Mouse (Mus musculus): Measurements from ENCODE around the gene Prkn. TPM values are rescaled to one million over a fixed set of nuclear protein-coding genes. Genes with fewer than 3 reads are reported as not detected.

Gene Prkn
- polyA plus RNA-seq, 1 experiment from 2014 or later = 1.5 TPM

DNA sequence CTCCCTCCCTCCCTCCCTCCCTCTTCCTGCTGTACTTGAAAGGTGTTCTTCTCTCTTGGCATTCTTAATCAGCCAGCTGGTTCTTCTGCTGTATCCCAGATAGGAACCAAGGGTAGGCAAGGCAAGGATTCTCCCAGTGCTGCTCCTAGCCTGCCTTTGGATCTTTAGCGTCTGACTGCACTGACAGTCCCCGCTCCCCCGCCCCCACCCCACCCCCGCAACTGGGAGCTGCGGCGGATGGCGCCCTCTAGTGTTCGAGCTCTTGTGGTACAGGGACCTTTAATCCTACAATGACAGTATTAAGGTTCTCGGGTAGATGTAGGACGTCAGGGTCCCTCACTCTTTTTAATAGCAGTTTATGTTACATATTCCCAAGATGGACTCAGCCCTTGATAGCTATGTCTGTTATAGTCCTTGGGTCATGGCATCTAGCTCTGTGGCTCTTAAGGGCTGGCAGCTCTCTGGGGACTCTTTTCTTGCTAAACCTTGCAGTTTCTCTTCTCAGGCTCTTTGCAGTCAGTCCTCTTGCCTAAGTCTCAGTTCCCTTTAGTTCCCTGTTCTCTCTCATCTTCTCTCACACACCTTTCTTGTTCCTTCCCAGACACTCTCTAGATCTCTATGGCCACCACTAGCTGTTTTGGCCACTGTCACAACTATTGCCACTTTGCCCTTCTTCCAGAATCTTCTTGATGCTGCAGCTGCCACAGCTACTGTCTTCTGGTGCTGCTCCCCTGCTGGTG, 1191.2 kb downstream of the Prkn start:
- Histone ChIP-seq H3K9me3 (no peaks in the 10 kb centered on the region), H3K4me2 (peak overlapping the region; percentile 33), H3K27ac (no peak overlapping the region), H3K9ac (replicated peaks) (no peak overlapping the region), H3K4me1 (replicated peaks) (peaks cover 32% of the 10 kb centered on the region), H3K4me3 (replicated peaks) (0 out of 2 replicates have a peak overlapping the region, but pooled peaks have one; percentile 9), H3K27me3 (peaks cover 17% of the 10 kb centered on the region), H3K36me3 (no peaks in the 10 kb centered on the region)
- no peak for ATAC-seq (ENCODE audit: insufficient number of reproducible peaks, insufficient read depth, low FRiP score, low TSS enrichment, low read depth)
- WGBS = under 1% methylated on average over 10 of the region's 10 CpGs

DNA sequence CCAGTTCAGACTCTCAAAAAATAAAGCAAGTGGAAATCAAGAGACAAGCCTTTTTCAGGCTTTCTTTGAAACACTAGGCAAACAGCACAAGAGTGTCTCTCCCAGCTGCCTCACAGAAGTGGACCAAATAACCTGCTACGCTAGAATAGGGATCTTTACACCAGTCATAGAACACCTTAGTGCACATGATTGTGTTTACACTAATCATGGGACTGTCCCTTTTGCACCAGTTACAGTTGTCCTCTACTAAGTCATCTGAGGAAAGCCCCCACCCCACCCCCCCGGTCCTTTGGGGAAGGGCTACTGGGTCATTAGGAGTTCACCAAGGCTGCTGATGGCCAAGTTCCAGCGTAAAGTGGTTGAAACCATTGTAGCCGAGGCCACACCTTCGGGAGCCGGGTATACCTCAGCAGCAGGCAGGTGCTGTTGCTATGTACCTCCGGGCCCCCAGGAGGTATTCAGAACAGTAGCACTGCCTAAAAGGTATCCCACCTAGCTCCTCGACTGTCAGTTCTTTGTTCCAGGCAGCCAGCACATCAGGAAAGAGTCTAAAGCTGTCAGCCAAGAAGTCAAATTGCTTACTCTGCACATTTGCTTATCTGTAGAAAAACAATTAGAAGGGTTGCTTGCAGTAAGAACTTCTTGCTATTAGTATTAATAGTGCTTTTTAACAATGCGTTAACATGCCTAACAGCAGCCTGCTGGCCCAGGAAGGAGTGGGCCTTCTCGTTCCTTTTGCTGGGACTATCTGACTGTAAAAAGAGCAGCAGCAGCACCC, 1192.0 kb downstream of the Prkn start:
- H3K36me3 ChIP-seq = no peaks in the 10 kb centered on the region
- ATAC-seq (ENCODE audit: insufficient number of reproducible peaks, insufficient read depth, low FRiP score, low TSS enrichment, low read depth) = no peak
- 70% methylated on average over 10 of the region's 10 CpGs for WGBS
- no peaks in the 10 kb centered on the region for H3K9me3 ChIP-seq
- H3K4me2 ChIP-seq = no peak overlapping the region
- H3K4me1 ChIP-seq (replicated peaks) = peaks cover 32% of the 10 kb centered on the region
- H3K27ac ChIP-seq = no peak overlapping the region
- H3K4me3 ChIP-seq (replicated peaks) = no peak overlapping the region
- peaks cover 17% of the 10 kb centered on the region for H3K27me3 ChIP-seq
- H3K9ac ChIP-seq (replicated peaks) = no peak overlapping the region

DNA sequence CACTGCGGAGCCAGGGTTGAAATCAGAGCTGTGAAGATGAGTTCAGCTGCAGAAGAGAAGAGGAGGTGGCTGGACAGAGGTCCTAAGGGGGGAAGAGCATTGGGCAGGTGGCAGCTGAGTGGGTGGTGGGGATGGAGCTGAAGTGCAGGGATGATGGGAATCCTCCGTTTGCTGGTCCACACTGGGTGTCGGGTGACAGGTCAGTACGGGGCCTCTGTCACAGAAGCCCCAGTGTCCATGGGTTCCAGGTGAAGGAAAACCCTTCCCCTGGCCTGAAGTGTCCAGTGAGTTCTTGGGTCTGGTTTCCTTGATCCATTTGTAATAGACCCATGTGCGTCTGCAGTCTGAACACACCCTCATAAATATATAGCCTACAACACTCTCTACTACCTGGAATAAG, 1195.2 kb downstream of the Prkn start:
- H3K4me2 ChIP-seq = no peak overlapping the region
- no peak for ATAC-seq (ENCODE audit: insufficient number of reproducible peaks, insufficient read depth, low FRiP score, low TSS enrichment, low read depth)
- no peaks in the 10 kb centered on the region for H3K9me3 ChIP-seq
- H3K27me3 ChIP-seq = peaks cover 10% of the 10 kb centered on the region; the same call in 1 of the 2 replicates
- no peak overlapping the region for H3K27ac ChIP-seq
- H3K4me1 ChIP-seq (replicated peaks) = peaks cover 24% of the 10 kb centered on the region
- 36% methylated on average over 5 of the region's 5 CpGs for WGBS
- no peaks in the 10 kb centered on the region for H3K36me3 ChIP-seq
- no peak overlapping the region for H3K4me3 ChIP-seq (replicated peaks)
- H3K9ac ChIP-seq (replicated peaks) = no peak overlapping the region

DNA sequence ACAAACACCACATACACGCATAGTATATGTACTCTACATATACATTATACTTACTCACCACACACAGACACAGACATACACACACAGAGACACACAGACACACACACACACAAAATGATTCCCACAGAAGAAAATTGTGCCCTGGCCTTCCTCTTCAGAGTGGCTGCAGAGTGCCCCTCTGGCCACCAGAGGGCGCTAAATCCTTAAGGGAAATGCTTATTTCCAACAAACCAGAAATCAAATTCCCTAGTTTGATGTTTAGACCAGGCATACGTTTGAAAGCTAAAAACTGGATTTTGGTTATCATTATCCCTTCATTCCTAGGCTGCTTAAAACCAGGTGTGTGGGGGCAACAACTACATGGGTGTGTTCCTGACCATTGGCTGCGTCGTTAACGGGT, 1196.0 kb downstream of the Prkn start:
- Histone ChIP-seq H3K4me3 (replicated peaks) (no peak overlapping the region), H3K36me3 (no peaks in the 10 kb centered on the region), H3K27ac (no peak overlapping the region), H3K27me3 (peaks cover 10% of the 10 kb centered on the region; the same call in 1 of the 2 replicates), H3K9ac (replicated peaks) (no peak overlapping the region), H3K4me1 (replicated peaks) (peaks cover 15% of the 10 kb centered on the region), H3K4me2 (no peak overlapping the region), H3K9me3 (no peaks in the 10 kb centered on the region)
- ATAC-seq (ENCODE audit: insufficient number of reproducible peaks, insufficient read depth, low FRiP score, low TSS enrichment, low read depth) = no peak
- 43% methylated on average over 6 of the region's 6 CpGs for WGBS

DNA sequence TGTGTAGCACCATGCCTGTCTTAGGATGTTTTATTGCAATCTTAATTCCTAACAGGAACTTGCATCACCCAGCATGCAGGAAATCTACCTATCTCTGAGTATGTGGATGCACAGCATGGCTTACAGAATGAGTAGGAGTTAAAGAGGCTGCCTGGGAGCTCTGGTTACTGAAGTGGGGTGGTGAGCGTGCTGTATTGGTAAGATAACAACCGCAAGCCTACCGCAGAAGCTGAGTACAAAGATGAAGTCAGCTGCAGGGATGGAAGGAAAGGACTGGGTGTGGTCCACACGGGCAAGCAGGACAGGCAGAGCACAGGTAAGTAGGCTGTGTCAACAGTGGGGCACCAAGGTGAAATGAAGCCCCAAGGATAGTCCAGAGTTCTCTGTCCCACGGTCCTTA, 1196.9 kb downstream of the Prkn start:
- no peaks in the 10 kb centered on the region for H3K36me3 ChIP-seq
- H3K9me3 ChIP-seq = no peaks in the 10 kb centered on the region
- peaks cover 7% of the 10 kb centered on the region; the same call in 1 of the 2 replicates for H3K4me1 ChIP-seq (replicated peaks)
- no peak for ATAC-seq (ENCODE audit: insufficient number of reproducible peaks, insufficient read depth, low FRiP score, low TSS enrichment, low read depth)
- H3K27me3 ChIP-seq = peaks cover 10% of the 10 kb centered on the region; the same call in 1 of the 2 replicates
- no peak overlapping the region for H3K4me2 ChIP-seq
- no peak overlapping the region for H3K9ac ChIP-seq (replicated peaks)
- no peak overlapping the region for H3K27ac ChIP-seq
- H3K4me3 ChIP-seq (replicated peaks) = no peak overlapping the region
- 79% methylated on average over 5 of the region's 5 CpGs for WGBS

DNA sequence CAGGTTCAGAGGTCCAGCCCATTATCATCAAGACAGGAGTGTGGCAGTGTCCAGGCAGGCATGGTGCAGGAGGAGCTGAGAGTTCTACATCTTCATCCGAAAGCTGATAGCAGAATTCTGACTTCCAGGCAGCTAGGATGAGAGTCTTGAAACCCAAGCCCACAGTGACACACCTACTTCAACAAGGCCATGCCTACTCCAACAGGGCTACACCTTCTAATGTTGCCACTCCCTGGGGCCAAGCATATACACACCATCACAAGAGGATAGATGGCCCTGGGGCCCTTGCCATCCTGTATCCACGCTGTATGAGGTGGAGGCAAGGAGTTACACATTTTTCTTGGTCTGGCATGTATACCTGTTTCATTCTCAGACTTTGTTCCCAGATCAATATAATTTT, 1197.4 kb downstream of the Prkn start:
- Histone ChIP-seq H3K9me3 (no peaks in the 10 kb centered on the region), H3K4me3 (replicated peaks) (no peak overlapping the region), H3K9ac (replicated peaks) (no peak overlapping the region), H3K4me2 (no peak overlapping the region), H3K27me3 (peaks cover 8% of the 10 kb centered on the region; the same call in 1 of the 2 replicates), H3K27ac (no peak overlapping the region), H3K36me3 (no peaks in the 10 kb centered on the region), H3K4me1 (replicated peaks) (0 out of 2 replicates have a peak, but pooled peaks cover 6% of the 10 kb centered on the region)
- ATAC-seq (ENCODE audit: insufficient number of reproducible peaks, insufficient read depth, low FRiP score, low TSS enrichment, low read depth) = no peak
- WGBS = 96% methylated on average over 2 of the region's 2 CpGs

DNA sequence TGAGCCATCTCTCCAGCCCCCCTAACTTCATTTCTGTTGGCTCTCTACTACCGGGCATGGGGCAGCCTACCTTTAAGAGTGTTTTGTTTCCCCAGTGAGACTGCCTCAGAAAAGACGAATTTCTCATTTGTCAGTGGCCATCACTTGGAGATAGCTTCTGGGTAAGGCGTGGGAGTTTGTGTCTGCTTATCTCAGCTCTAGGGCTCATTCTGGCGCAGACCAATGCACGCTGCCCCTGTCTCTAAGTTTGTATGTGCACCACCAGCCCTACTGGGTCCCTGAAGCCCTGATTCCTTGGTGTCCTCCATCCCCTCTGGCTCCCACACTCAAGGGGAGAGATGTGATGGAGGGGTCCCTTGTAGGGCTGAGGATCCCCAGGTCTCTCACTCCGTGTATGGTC, 1198.3 kb downstream of the Prkn start:
- Histone ChIP-seq H3K4me1 (replicated peaks) (0 out of 2 replicates have a peak, but pooled peaks cover 6% of the 10 kb centered on the region), H3K9ac (replicated peaks) (no peak overlapping the region), H3K4me3 (replicated peaks) (no peak overlapping the region), H3K27ac (no peak overlapping the region), H3K27me3 (peaks cover 5% of the 10 kb centered on the region), H3K4me2 (no peak overlapping the region), H3K9me3 (no peaks in the 10 kb centered on the region), H3K36me3 (no peaks in the 10 kb centered on the region)
- 67% methylated on average over 6 of the region's 6 CpGs for WGBS
- no peak for ATAC-seq (ENCODE audit: insufficient number of reproducible peaks, insufficient read depth, low FRiP score, low TSS enrichment, low read depth)

DNA sequence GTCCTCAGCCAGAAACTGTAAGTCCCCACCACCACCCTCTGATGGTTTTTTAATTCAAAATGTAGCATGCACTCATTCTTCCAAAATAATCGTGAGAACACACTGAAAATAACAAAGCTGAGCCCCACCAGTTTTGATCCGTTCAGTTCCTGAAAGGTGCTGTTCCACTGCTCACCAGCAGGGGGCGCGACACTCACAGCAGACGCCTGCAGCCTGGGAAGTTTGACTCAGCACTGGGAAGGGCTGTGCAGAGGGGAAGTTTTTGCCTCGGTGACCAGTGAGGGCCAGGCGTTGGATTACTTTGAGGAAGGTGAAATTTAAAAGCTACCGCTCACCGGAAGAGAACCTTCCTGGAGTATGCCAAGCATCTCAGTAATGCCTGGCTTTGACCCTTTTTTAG, 1199.0 kb downstream of the Prkn start:
- Histone ChIP-seq H3K9me3 (no peaks in the 10 kb centered on the region), H3K27ac (no peak overlapping the region), H3K36me3 (no peaks in the 10 kb centered on the region), H3K27me3 (peaks cover 10% of the 10 kb centered on the region), H3K4me1 (replicated peaks) (0 out of 2 replicates have a peak, but pooled peaks cover 6% of the 10 kb centered on the region), H3K4me2 (no peak overlapping the region), H3K9ac (replicated peaks) (no peak overlapping the region), H3K4me3 (replicated peaks) (no peak overlapping the region)
- 3% methylated on average over 9 of the region's 9 CpGs for WGBS
- ATAC-seq (ENCODE audit: insufficient number of reproducible peaks, insufficient read depth, low FRiP score, low TSS enrichment, low read depth) = 0 out of 2 replicates have a peak, but pooled peaks have one; percentile 40

DNA sequence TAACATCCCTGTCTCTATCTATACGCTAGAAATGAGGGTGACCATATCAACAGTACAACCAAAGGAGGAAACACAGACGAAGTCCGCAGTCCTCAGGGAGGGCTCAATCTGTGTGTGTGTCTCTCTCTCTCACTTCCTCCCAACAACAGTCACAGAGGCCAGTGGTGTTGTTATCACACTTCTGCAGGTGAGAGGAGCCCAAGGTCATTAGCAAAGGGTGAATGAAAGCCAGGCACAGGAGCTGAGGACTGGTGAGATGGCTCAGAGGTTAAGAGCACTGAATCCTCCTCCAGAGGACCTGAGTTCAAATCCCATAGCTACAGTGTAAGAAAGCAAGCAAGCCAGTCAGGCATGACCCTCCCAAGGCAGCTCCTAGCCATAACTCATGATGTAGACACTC, 1199.7 kb downstream of the Prkn start:
- no peak for ATAC-seq (ENCODE audit: insufficient number of reproducible peaks, insufficient read depth, low FRiP score, low TSS enrichment, low read depth)
- 80% methylated on average over 3 of the region's 3 CpGs for WGBS

DNA sequence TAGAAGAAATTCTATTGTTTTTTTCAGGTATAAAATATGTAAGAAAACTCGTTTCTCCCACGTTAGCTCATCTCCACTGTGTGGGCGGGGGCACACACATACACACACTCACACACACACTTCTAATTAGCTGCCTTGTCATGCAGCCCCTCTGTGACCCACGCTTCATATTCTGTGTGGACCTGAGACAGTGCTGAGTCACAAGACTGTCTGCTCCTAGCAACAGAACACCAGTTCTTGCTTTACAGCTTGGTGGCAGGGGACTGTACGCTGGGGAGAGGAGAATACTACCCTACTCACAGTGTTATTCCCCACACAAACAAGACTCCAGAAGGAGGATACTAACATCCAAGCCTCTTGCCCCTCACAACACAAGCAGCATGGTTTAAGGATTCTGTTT, 1200.4 kb downstream of the Prkn start:
- H3K4me1 ChIP-seq (replicated peaks) = peaks cover 15% of the 10 kb centered on the region; the same call in 1 of the 2 replicates
- 68% methylated on average over 5 of the region's 5 CpGs for WGBS

More for the DNA sequence above, 1199.7 kb downstream of the Prkn start:
- Histone ChIP-seq H3K9ac (replicated peaks) (no peak overlapping the region), H3K4me2 (no peak overlapping the region), H3K4me3 (replicated peaks) (no peak overlapping the region), H3K4me1 (replicated peaks) (peaks cover 11% of the 10 kb centered on the region; the same call in 1 of the 2 replicates), H3K9me3 (no peaks in the 10 kb centered on the region), H3K27me3 (peaks cover 15% of the 10 kb centered on the region), H3K36me3 (no peaks in the 10 kb centered on the region), H3K27ac (no peak overlapping the region)

DNA sequence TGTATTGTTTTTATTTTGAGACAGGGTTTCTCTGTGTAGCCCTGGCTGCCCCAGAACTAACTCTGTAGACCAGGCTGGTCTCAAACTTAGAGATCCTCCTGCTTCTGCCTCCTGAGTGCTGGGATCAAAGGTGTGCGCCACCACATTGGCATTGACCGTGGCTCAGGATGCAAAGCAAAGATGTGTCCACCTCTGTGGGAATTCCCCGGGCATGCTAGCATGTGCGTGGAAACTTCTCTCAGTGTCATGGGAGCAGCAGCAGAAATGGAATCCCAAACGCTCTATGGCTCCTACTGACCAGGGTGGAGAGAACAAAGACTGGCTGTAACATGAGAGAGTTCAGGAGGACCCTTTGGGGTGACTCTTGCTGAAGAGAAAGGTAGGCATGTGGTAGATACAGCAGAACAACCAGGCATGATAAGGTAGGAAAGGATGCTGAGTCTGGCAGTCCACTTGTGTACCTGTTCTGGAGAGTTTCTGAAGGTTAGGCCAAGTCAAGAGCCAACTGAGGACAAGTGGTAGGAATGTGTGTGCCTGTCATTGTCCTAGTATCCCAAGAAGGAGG, 1201.0 kb downstream of the Prkn start:
- no peak overlapping the region for H3K27ac ChIP-seq
- H3K27me3 ChIP-seq = peaks cover 16% of the 10 kb centered on the region
- H3K4me1 ChIP-seq (replicated peaks) = peaks cover 15% of the 10 kb centered on the region; the same call in 1 of the 2 replicates
- H3K36me3 ChIP-seq = no peaks in the 10 kb centered on the region
- WGBS = 90% methylated on average over 5 of the region's 5 CpGs
- no peak overlapping the region for H3K4me2 ChIP-seq
- ATAC-seq (ENCODE audit: insufficient number of reproducible peaks, insufficient read depth, low FRiP score, low TSS enrichment, low read depth) = no peak
- no peak overlapping the region for H3K4me3 ChIP-seq (replicated peaks)
- no peaks in the 10 kb centered on the region for H3K9me3 ChIP-seq
- H3K9ac ChIP-seq (replicated peaks) = no peak overlapping the region

More for the DNA sequence above, 1200.4 kb downstream of the Prkn start:
- peaks cover 12% of the 10 kb centered on the region for H3K27me3 ChIP-seq
- no peak overlapping the region for H3K4me2 ChIP-seq
- H3K9ac ChIP-seq (replicated peaks) = no peak overlapping the region
- no peaks in the 10 kb centered on the region for H3K36me3 ChIP-seq
- no peak for ATAC-seq (ENCODE audit: insufficient number of reproducible peaks, insufficient read depth, low FRiP score, low TSS enrichment, low read depth)
- H3K27ac ChIP-seq = no peak overlapping the region
- H3K9me3 ChIP-seq = no peaks in the 10 kb centered on the region
- H3K4me3 ChIP-seq (replicated peaks) = no peak overlapping the region

Measured in limb, embryonic 12.5 days (tissue).